Mouse (Mus musculus): ENCODE data around the gene Olfr1106.

The Olfr1106 gene

GRCm38 (mm10) chr2:87052173-87052572, at the start of gene Olfr1106:
Olfr1106 (minus strand) TSS chr2:87052273.
- DNase-seq (ENCODE audit: low read depth, low spot score) = no peak

- no peak for DNase-seq (ENCODE audit: low read depth, low spot score)
These were observed 43.8 kb upstream of the Olfr1106 start, which contains the start of gene Olfr1109 for GRCm38 (mm10) chr2:87095908-87096307. Olfr1109 (minus strand) TSS chr2:87096008.

GRCm38 (mm10) chr2:87075717-87076116, 23.6 kb upstream of the Olfr1106 start, which contains the start of gene Olfr1107:
Olfr1107 (minus strand) TSS chr2:87075817.
- no peak for DNase-seq (ENCODE audit: low read depth, low spot score)

GRCm38 (mm10) chr2:87036431-87036830, 15.6 kb downstream of the Olfr1106 start, which contains the start of gene Olfr1105:
Olfr1105 (minus strand) TSS chr2:87036531.
- DNase-seq (ENCODE audit: low read depth, low spot score) = no peak

DNA sequence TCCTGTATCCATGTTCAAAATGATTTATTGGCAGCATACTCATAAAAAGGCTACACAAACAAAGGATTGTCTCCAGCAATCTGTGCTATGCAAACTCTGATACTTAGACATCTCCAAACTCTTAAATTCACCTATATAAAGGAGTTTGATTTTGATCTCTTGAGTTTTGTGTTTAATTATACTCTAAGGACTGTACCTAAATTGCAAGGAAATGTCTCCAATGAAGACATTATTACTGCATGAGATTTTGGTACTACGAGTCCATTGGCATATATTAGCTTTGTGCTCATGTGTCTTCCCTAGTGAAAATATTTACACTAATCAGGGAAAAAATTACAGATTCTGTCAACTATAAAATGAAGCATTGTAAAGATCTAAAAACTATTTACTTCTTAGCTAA, 25.1 kb downstream of the Olfr1106 start, which contains the start of gene Olfr1104:
Gene Olfr1104, minus strand, starts transcription at position 101 of the 400 bp plus-strand sequence.
- no peak for DNase-seq (ENCODE audit: low read depth, low spot score)

- no peak for DNase-seq (ENCODE audit: low read depth, low spot score)
These were observed 54.0 kb downstream of the Olfr1106 start, which contains the start of gene Olfr1102 for GRCm38 (mm10) chr2:86998098-86998497. Olfr1102 (plus strand) TSS chr2:86998398.

Measured in ZHBTc4 (cell line).